Mouse (Mus musculus) B cell, adult 2 months (primary cell): ENCODE data around the gene N4bp2.

Experiments
- DNase-seq, 2 experiments: peaks; one replicate each; pipeline ENCODE4 v3.0.0; 2022

N4bp2 gene

DNA sequence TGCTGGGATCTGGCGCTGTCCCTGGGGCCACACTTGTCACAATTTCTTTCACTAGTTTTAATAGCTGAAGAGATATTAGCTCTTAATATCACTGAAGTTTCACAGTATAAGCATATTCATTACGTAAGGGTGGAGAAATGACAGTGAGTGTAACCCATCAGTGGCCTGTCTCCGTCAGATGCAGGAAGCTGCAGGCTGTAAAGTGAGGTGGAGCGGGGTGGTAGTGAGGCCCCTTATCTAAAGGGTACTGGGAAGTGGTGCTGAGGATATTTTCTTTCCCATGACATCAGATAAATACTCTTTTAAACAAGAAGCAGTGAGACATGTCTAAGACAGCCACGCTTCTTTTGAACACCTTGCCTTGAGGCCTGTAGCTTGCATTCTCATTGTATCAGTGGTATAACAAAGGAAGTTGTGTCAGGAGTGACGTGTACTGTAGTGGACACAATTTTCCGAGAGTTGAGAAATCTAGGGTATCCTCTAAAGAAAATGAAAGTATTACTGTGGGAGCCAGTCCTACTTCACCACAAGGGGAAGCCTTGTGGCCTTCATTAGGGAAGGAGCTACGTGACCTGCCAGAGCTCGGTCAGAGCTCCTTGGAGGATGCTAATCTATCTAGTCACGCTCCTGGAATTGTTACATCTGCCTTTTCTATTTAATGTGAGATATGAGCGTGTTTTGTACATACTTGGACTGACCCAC, 68.7 kb downstream of the N4bp2 start:
- DNase-seq, result no peak

DNA sequence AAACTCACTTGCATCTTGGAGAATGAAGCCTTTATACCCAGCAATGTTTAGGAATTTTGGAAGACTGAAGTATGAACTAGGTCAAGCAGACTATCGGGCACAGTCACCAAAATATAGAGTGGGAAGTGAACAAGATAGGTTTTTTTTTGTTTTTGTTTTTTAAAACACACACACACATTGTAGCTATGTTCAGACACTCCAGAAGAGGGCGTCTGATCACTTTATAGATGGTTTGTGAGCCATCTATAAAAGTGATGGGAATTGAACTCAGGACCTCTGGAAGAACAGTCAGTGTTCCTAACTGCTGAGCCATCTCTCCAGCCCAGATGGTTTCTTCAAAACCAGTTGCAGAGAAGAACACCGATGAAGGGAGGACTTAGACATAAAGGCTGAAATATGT, 69.8 kb downstream of the N4bp2 start:
- no peak for DNase-seq

DNA sequence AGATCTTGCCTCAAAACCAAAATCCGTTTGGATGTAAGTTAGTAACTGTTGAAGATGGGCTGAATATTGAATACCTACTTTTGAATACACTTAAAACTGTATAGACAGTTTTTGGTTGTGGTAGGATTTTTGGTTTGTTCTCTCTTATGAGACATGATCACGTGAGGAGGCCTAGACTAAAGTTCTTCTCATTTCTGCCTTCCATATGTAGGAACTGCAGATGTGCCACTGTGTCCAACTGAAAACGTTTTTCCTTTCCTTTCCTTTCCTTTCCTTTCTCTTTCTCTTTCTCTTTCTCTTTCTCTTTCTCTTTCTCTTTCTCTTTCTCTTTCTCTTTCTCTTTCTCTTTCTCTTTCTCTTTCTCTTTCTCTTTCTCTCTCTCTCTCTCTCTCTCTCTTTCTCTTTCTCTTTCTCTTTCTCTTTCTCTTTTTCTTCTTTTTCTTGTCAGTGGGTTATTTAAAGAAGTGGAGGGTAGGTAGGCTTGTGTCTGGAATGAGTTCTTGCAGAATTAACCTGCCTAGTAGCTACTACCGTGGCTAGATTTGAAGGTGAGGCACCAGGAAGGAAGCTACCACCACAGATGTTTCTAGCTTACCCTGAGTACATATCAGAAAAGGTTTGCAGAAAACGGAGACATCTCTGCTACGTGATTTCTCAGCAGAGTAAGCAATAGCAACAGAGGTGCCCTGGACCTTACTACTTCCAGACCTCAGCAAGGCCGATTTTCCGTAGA, 70.6 kb downstream of the N4bp2 start:
- no peak for DNase-seq

DNA sequence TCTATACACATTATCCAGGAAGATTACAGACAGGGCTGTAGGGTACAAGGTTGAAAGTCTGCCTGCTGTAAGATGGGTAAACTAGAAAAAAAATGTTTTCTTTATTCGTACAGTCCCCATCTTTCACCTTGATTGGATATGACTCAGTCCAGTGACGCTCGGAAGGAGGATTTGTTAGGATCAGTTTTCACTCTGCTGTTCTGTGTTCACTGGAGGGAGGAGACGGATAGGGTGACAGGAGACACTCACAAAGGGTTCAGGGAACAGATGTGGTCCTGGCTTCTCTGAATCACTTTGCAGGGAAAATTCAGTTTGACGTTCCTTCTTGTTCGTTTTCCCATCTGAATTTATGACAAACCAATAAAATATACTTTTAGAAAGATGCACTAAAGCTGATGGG, 74.7 kb downstream of the N4bp2 start:
- no peak for DNase-seq

DNA sequence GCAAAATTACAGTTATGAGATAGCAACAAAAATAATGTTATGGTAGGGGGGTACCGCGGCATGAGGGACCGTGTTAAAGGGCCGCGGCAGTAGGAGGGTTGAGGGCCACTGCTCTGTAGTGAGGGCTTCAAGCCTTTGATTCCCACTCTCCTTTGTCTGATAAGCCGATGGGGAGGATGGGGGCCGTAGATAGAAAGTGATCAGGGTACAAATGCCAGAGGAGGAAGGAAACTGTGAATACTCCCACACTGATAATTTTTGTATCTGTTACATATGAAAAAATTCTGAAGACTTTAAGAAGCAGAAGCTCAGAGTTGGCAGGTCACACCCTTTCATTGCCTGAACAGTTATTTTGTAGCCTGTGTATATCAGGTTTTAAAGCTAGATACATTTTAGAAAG, 79.6 kb downstream of the N4bp2 start:
- no peak for DNase-seq

DNA sequence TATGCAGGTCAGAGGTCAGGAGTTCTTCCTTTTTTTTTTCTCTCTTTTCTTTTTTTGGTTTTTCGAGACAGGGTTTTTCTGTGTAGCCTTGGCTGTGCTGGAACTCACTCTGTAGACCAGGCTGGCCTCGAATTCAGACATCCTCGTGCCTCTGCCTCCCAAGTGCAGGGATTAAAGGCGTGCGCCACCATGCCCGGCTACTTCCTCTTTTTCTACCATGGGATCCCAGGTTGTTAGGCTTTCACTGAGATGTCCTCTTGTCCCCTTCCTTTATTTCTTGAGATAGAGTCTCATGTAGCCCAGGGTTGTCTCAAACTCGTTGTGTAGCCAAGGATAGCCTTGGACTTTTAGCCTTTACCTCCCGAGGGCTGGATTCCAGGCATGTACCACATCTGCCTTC, 83.2 kb downstream of the N4bp2 start:
- DNase-seq, result no peak

DNA sequence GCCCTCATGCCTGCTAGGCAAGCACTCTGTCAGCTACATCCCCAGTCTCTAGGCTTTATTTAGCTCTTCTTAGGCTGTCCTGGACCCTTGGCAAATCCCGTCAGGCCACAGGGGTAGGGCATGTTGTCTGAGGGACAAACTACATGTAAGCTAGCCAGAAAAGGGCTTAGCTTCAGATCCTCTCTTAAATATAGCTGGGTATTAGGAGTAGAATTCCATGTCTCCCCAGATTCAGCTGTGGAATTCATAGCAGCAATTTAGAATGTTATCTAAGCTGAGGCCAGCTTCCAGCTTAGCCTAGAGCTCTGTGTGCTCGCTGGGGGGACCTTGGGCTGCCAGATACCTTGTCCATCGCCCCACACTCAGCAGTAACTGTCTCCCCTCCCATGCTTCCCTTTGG, 83.6 kb downstream of the N4bp2 start:
- DNase-seq, result no peak

DNA sequence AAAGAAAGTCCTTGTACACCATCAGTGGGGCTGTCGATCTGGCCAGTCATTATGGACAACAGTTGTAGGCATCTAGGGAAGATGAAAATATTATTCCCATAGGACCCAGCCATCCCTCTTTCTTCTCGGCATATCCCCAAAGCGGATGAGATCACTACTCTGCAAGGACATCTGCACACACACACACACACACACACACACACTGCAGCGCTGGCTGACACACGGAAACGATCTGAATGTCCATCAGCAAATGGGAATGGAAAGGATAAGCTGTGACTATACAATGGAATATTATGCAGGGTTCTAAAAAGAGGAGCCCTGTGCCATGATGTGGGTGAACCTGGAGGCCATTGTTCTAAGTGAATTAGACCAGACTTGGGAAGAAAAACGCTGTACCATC, 84.3 kb downstream of the N4bp2 start:
- no peak for DNase-seq

DNA sequence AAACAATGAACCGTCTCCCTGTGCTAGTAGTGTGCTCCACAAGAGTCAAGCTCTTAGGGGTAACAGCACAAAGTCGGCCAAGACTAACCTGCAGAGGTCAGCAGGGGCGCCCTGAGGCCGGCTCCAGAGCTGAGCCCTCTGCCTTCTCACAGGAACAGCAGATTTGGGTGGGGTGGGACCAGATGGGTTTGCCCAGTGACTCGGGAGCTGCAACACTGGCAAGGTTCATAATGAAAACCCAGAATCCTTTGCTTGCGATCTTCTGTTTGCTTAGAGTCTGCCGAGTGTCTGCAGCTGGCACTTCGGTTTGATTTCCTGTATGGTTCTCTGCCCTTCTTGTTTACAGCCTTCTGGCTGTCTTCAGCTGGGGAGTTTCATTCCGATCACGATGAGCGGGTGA, 87.4 kb downstream of the N4bp2 start:
- DNase-seq, result peak; percentile 55 to 57

DNA sequence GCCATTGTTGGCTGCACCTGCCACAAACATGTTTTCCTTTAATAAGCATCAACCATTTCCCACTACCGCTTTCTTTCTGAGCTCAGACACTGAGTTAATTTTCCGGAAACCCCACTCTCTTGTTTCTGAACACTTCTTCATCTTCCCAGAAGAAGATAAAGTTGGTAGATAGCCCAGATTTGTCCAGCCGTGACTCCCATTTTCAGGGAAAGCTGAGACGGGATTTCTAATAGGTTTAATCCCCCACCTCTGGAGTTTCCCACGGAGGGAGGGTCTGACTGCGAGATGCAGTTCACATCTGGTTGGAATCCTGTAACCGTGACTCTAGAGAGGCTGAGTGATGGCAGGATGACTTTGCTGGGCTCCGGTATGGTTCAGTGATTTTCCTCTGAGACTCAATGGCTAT, 91.5 kb downstream of the N4bp2 start:
- DNase-seq, result peak; percentile 61 to 71

DNA sequence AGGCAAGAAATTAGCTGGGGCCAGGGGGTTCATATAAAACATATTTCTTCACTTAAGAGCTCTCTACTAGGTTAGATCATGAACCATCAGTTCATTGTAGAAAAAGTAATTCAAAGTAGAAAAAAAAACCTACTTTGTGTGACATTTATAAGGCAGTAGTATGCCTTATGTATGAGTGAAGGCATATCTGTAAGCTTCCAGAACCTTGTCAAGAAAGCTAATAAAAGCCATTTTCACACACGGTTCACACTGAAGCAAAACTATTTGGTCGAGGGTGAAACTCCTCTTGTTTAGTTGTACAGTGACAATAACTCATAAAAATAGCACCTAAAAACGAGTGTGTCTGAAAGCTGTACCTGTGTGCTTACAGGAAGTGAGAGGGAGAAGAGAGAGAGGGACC, 92.2 kb downstream of the N4bp2 start:
- DNase-seq, result no peak

DNA sequence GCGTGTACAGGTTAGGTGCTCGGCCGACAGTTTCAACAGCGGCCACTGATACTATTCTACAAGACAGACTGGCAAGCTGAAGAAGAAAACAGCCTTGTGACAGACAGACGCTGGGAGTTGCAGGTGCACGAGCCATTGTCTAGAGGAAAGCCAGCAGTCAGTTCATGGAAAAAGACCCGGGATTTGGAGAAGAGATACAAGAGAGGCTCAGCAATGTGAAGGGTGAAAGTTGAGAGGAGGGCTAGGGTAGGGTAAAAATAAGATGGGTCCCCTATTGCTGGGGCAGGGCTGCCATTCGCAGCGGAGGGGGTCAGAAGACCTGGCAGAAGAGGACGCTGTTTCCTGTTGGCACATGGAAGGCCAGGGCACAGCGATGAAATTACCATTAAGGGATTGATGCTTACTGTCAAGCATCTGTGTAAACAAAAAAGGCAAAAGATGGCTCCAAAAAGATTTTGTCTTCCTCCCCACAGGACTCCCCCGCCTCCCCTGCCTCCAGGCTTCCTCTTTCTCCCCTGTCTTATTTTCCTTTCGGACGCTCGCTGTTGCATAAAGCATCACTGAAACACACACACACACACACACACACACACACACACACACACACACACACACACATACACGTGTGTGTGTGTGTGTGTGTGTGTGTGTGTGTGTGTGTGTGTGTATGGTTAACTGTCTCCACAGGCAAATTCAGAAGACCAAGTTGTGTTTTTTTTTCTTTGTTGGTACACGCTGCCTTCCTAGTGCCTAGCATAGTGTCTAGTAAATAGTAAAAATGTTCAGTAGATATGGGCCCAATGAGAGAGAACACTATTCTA, 93.5 kb downstream of the N4bp2 start:
- peak; percentile 55 to 56 for DNase-seq

DNA sequence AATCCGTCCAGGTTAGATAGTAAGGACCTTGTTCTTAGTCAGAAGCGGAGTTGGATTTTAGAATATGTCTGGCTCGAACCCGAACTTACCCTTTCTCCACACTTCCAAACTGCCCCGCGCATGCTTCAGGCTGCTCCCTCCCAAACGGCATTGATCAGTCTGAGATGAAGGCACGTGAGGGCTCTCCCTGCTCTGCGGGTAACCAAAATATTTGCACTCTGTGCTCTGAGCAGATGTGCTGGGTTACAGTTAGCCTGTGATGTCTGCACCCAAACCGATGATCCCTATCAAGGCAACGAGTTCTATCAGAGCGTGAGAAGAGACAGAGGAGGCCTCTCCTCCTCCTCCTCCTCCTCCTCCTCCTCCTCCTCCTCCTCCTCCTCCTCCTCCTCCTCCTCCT, 94.6 kb downstream of the N4bp2 start:
- DNase-seq, result peak; percentile 50

DNA sequence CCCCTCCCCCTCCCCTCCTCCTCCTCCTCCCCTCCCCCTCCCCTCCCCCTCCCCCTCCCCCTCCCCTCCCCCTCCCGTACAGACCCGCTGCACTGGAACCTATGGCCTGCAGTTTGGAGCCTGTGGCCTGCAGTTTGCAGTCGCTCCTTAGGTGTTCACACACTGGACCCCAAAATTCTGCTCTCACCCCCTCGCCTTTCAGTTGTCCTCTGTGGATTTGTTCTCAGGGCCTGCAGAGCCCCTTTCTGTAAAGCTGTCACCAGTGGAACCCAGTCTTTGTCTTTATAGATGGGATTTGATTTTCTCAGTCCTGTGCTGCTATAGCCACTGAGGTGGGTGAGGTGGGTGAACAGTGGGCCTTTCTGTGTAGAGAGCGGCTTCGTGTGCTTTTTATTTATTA, 95.0 kb downstream of the N4bp2 start:
- no peak for DNase-seq

DNA sequence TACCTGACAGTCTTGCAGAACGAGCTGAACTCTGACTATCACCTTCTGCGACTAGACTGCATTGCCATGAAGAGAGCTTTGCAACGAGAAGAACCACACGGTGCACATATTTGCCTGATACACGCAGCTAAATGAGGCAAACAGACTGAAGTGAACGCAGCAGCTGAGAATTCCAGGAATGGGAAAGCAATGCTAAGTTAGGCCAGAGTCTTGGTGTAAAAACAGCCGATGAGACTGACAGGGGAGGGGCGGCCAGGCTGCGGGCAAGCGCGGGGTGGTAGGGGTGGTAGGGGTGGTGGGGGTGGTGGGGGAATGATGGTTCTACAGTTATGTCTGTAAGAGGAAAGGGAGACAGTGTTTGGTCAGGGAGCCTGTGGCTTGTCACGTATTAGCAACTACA, 95.6 kb downstream of the N4bp2 start:
- no peak for DNase-seq

DNA sequence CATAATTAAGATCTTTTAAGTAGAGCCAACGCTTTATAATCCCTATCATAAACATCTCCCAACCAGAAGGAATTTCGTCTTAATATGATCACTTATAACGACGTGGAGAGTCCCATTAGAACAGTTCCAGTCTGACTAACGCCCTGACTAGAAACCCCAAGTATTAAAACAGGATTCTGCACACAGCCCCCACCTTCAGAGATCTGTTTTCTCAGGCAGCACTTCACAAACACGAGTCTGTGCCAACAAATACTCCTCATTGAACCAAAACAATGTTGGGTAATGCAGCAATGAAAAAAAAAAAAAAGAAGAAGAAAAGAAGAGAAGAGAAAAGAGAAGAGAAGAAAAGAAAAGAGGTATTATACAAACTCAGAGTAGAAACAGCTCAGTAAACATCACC, 96.1 kb downstream of the N4bp2 start:
- DNase-seq, result no peak

DNA sequence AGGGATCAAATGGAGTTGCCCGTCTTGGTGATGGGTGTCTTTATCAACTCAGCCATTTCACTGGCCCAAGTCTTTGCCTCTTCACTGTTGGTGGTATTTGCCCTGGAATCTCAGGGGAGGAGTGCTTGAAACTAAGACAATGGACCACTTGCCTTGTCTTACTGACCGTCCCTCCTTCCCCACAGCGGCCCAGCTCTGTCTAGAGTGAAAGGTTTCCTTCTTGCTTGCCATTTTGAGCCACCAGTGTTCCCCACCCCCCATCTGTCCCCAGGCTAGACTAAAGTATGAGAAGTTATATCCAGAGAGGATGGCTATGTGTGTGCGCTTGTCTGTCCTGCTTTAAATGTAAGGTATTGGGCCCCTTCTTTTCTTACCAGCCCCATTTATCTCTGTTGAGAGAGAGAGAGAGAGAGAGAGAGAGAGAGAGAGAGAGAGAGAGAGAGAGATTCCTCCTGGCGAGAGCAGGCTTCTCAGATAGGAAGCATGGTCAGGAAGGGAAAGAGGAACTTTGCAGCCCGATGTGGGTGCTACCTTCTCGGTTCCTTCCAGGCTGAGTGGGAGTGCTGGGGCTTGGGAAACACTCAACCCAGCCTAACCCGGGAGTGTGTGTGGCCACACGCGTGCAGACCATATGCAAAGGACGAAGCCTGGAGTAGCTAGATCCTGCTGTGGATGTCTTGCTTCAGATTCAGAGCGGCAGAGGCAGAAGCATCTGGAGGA, 97.1 kb downstream of the N4bp2 start:
- peak; percentile 50 for DNase-seq

DNA sequence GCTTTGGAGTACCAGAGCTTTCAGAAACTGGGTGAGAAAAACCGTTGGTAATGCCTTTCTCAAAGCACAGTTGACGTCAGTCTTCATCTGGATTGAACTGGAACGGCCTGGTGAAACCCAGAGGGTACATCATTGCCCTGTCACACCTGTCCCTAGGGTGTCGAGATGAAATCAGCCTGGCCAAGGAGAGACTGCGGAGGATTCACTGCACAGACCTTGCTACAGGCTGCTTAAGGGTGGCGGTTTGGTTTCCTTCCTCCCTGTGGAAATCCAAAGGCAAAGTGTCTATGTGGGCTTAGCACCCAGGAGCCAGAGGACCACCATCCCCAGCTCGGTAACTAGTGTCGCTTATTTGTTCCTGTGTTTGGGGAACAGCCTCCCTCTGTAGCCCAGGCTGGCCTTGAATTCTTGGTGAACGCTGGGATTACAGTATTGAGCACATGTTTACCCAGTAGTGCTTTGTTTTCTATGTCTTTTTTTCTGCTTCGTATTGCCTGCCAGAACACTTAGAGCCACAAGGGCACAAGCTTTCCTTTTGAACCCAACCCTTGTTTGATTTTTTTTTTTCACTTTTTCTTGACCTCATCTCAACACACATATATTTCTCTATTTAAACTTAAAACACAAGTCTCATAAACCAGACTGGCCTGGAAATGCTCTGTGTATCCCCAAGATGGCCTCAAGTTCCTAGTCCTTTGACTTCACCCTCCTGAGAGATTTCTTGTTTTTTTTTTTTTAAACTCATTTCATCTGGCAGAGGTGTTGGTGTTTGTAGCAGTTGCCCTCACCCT, 98.0 kb downstream of the N4bp2 start, which contains the start of gene Rhoh:
Rhoh (plus strand) TSS at position 60 of the 791 bp plus-strand sequence.
- DNase-seq, result peak; percentile 68 to 73

DNA sequence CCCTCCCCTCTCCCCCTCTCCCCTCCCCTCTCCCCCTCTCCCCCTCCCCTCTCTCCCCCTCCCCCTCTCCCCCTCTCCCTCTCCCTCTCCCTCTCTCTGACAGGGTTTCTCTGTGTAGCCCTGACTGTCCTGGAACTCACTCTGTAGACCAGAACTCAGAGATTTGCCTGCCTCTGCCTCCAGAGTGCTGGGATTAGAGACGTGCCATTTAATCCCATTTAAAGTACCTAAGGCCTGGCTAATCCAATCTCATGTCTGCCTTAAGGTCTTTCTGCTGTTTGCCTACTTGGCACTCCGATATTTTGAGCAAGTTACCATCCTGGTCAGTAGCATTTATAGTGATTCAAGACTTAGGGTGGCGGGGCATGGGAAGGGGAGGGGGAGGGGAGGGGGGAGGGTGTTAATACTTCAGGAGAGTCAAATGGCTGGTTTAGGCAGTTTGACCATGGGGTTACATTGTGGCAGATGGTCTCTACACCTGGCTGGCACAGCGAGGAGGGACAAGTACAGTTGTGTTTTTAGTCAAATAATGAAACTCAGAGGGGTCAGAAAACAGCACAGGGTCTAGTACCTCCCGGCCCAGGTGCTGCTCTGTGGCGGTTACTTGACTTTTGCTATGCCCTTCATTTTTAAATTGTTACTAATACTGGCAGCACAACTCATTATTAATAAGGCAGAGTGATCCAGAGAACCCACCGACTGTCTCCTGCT, 99.1 kb downstream of the N4bp2 start:
- peak; percentile 32 to 42 for DNase-seq

DNA sequence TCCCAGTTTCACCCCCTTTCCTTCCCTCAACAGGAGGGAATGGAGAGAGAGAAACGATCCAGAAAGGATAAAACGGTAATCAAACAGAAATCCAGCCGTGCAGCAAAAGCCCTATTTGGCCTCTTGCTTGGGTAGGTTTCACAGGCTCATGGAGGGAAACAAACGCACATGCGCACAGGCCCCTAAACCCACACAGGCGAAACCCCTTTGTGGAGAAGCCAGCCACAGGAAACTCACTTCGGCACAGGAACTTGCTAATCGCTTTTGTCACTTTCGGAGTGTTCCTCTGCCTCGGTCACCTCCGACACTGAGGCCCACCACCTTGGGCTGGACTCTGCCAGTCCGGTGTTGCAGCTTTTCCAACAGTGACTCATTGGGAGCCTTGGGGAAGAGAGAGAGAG, 100.0 kb downstream of the N4bp2 start:
- peak; percentile 86 to 87 for DNase-seq

DNA sequence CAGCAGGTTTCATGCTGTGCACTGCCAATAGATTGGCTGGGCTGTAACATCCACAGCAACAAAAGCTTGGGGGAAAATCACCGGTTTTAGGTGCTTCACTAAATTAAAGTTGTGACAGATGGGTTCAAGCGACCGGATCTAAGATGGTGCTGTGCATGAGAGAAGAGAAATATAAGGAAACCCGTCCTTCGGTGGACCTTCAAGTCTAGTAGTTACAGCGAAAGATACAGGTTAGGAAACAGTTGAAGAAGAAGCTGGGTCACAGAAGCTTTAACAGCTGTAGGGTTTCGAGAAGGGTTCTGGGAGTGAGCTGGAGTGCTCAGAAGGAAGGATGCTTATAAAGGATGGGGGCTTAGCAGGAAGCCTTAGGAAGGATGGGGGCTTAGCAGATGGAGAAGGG, 101.2 kb downstream of the N4bp2 start:
- DNase-seq, result no peak

DNA sequence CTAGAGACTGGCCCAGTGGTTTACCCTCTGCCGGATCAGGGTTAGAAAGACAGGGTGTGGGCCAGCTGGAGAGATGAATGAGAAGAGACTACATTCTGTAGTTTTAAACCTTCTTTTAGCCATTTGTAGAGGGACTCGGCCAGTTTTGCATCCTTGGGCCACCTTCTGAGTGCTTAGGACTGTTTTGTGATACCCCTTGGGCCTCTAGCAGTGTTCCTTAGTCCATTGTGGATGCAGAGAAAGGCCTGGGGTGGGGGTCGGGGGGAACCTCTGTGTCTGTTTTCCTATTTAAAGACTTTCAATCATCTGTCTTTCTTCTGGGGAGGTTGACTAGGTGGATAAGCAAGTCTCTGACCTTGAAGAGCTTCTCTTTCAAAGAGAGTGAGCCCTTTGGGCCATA, 101.6 kb downstream of the N4bp2 start:
- DNase-seq, result no peak
